Mouse (Mus musculus) neural tube, embryonic 11.5 days (tissue): ENCODE measurements around the gene Prrc2b. TPM values are rescaled to one million over a fixed set of nuclear protein-coding genes. Genes with fewer than 3 reads are reported as not detected.

ENCODE experiments used
- ATAC-seq: fragments of 200-750 bp; cut with Nextera tagmentation; 2 replicates; pipeline ENCODE4 v1.8.0; 2017; ENCODE audit warnings: moderate number of reproducible peaks, mild to moderate bottlenecking, moderate TSS enrichment, moderate library complexity; ENCODE audit not compliant: insufficient read depth, low FRiP score, low TSS enrichment
- DNase-seq: peaks from one replicate; pipeline ENCODE4 v3.0.0-alpha.2; 2015; ENCODE audit warnings: low spot score
- H3K27ac ChIP-seq: fragments of 300-500 bp; sonication (generic); 2 replicates; pipeline ENCODE4 v1.5.1; 2014; ENCODE audit warnings: low read depth, mild to moderate bottlenecking, low read length
- H3K27me3 ChIP-seq: fragments of 300-500 bp; sonication (generic); 2 replicates; pipeline ENCODE4 v1.6.1; 2014; ENCODE audit warnings: mild to moderate bottlenecking, low read length, mixed read lengths; ENCODE audit not compliant: control insufficient read depth, insufficient read depth
- H3K36me3 ChIP-seq: fragments of 300-500 bp; sonication (generic); 2 replicates; pipeline ENCODE4 v1.6.1; 2014; ENCODE audit warnings: mild to moderate bottlenecking, low read length, moderate library complexity, mixed read lengths; ENCODE audit not compliant: control insufficient read depth, insufficient read depth
- H3K4me1 ChIP-seq: fragments of 300-500 bp; sonication (generic); 2 replicates; pipeline ENCODE4 v1.6.1; 2014; ENCODE audit warnings: low read length, mixed read lengths; ENCODE audit not compliant: control insufficient read depth, insufficient read depth
- H3K4me2 ChIP-seq: fragments of 300-500 bp; sonication (generic); 2 replicates; pipeline ENCODE4 v1.6.1; 2014; ENCODE audit warnings: low read depth, mild to moderate bottlenecking, moderate library complexity
- H3K4me3 ChIP-seq: fragments of 300-500 bp; sonication (generic); 2 replicates; pipeline ENCODE4 v1.5.1; 2014; ENCODE audit warnings: low read depth, low read length
- H3K9ac ChIP-seq: fragments of 300-500 bp; sonication (generic); 2 replicates; pipeline ENCODE4 v1.6.1; 2014; ENCODE audit warnings: mild to moderate bottlenecking, low read length
- H3K9me3 ChIP-seq: fragments of 300-500 bp; sonication (generic); 2 replicates; pipeline ENCODE4 v1.6.1; 2016; ENCODE audit warnings: low read length; ENCODE audit not compliant: control insufficient read depth
- WGBS: fragments of 180-500 bp; shearing (Covaris S2); extraction: QIAGEN DNeasy Blood & Tissue Kit; methylation state at CpG from one replicate; pipeline ENCODE4 v1.1.7; 2014; 5-methylcytosine and 5-hydroxymethylcytosine counted together
- polyA plus RNA-seq: library from polyadenylated mRNA; unstranded; fragments of >200 nt; fragmentation: Nextera tagmentation; extraction: Ambion mirVana; gene quantifications from 2 replicates; pipeline ENCODE4 v1.2.1, GENCODE M21; 2014

Prrc2b gene
- polyA plus RNA-seq, 1 experiment from 2014 or later: 73.9 TPM

GRCm38 (mm10) chr2:32211689-32212088 is 60.8 kb downstream of the Prrc2b start:
- Histone ChIP-seq H3K9me3 (no peaks in the 10 kb centered on the region), H3K4me3 (no peak overlapping the region), H3K4me2 (no peak overlapping the region), H3K9ac (no peak overlapping the region), H3K36me3 (peaks cover 58% of the 10 kb centered on the region), H3K27ac (no peak overlapping the region), H3K4me1 (no peaks in the 10 kb centered on the region), H3K27me3 (no peaks in the 10 kb centered on the region)
- WGBS: 92% methylated on average over 8 of the region's 8 CpGs
- DNase-seq (no peak), ATAC-seq (no peak)

DNA sequence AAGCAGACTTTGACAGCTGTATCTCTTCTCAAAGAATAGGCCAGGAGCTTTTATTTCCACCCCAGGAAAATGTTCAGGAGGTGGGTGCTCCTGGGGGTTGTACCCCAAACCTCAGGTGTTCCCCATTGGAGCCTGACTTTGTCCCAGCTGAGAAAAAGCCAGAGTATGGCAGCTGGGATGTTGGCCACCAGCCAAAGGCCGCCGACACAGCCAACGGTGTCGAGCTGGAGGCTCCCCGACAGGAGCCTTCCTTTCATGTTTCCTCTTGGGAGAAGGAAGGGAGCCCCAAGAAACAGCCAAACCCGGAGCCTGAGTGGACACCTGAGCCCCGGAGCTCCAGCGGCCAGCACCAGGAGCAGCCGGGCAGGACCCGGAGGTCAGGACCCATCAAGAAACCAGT is 62.1 kb downstream of the Prrc2b start:
- WGBS: 92% methylated on average over 10 of the region's 10 CpGs

GRCm38 (mm10) chr2:32215576-32215975 is 64.7 kb downstream of the Prrc2b start:
- no peak overlapping the region for H3K27ac ChIP-seq
- no peak overlapping the region for H3K4me2 ChIP-seq
- WGBS: 94% methylated on average over 10 of the region's 10 CpGs
- H3K9ac ChIP-seq: no peak overlapping the region
- ATAC-seq: no peak
- no peaks in the 10 kb centered on the region for H3K9me3 ChIP-seq
- no peaks in the 10 kb centered on the region for H3K27me3 ChIP-seq
- no peaks in the 10 kb centered on the region for H3K4me1 ChIP-seq
- peaks cover 69% of the 10 kb centered on the region for H3K36me3 ChIP-seq
- no peak overlapping the region for H3K4me3 ChIP-seq
- no peak for DNase-seq

More for the DNA sequence above, 62.1 kb downstream of the Prrc2b start:
- no peaks in the 10 kb centered on the region for H3K27me3 ChIP-seq
- ATAC-seq: no peak
- no peak overlapping the region for H3K9ac ChIP-seq
- H3K36me3 ChIP-seq: peaks cover 58% of the 10 kb centered on the region
- H3K9me3 ChIP-seq: no peaks in the 10 kb centered on the region
- H3K27ac ChIP-seq: no peak overlapping the region
- H3K4me3 ChIP-seq: no peak overlapping the region
- DNase-seq: no peak
- H3K4me1 ChIP-seq: no peaks in the 10 kb centered on the region
- H3K4me2 ChIP-seq: no peak overlapping the region

DNA sequence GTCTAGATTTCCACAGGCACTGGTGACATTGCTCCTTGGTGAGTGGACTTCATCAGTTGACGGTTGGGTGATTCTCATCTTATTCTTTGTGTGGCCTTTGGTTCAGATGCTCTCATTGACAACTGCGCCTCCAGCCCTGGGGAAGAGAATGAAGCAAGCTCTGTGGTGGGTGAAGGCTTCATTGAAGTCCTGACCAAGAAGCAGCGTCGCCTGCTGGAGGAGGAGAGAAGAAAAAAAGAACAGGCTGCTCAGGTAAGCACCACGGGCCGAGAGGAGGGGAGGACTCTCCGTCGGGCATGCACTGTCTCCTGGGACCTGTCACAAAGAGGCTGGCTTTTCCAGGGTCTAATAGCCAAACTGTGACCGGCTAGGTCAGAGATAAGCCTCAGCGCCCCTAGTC is 65.6 kb downstream of the Prrc2b start:
- 91% methylated on average over 10 of the region's 10 CpGs for WGBS
- DNase-seq (no peak), ATAC-seq (no peak)
- Histone ChIP-seq H3K36me3 (peaks cover 73% of the 10 kb centered on the region), H3K27me3 (no peaks in the 10 kb centered on the region), H3K27ac (no peak overlapping the region), H3K9ac (no peak overlapping the region), H3K4me2 (no peak overlapping the region), H3K4me3 (no peak overlapping the region), H3K4me1 (no peaks in the 10 kb centered on the region), H3K9me3 (no peaks in the 10 kb centered on the region)

- no peaks in the 10 kb centered on the region for H3K27me3 ChIP-seq
- WGBS: 87% methylated on average over 8 of the region's 8 CpGs
- no peak for ATAC-seq
These were observed 66.8 kb downstream of the Prrc2b start for GRCm38 (mm10) chr2:32217656-32218055.

DNA sequence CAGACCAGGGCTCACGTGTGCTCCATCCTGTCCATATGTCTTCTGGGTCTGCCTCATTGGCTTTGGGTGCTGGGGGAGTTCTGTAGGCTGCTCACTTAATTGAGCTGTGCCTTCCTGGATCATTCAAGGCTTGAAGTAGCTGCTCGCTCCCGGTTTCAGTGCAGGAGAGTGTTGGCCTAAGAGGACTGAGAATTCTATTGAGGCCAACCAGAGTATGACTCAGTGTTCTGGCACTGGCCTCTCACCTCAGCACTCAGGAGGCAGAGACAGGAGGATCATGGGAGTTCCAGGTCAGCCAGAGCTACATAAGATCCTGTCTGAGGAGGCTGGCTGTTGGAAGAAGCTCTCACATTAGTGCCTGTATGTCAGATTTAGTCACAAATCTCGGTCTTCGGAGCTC is 67.2 kb downstream of the Prrc2b start:
- no peaks in the 10 kb centered on the region for H3K9me3 ChIP-seq
- no peak overlapping the region for H3K4me2 ChIP-seq
- H3K4me3 ChIP-seq: no peak overlapping the region
- ATAC-seq (no peak), DNase-seq (no peak)
- H3K27ac ChIP-seq: no peak overlapping the region
- WGBS: 92% methylated on average over 5 of the region's 5 CpGs
- no peak overlapping the region for H3K9ac ChIP-seq
- H3K36me3 ChIP-seq: peaks cover 69% of the 10 kb centered on the region
- no peaks in the 10 kb centered on the region for H3K27me3 ChIP-seq
- H3K4me1 ChIP-seq: no peaks in the 10 kb centered on the region

More at GRCm38 (mm10) chr2:32217656-32218055, 66.8 kb downstream of the Prrc2b start:
- Histone ChIP-seq H3K4me3 (no peak overlapping the region), H3K36me3 (peaks cover 73% of the 10 kb centered on the region), H3K9ac (no peak overlapping the region), H3K27ac (no peak overlapping the region), H3K9me3 (no peaks in the 10 kb centered on the region), H3K4me1 (no peaks in the 10 kb centered on the region), H3K4me2 (no peak overlapping the region)
- DNase-seq: no peak

- no peak overlapping the region for H3K4me3 ChIP-seq
- WGBS: 87% methylated on average over 11 of the region's 11 CpGs
- H3K4me2 ChIP-seq: no peak overlapping the region
These were observed 67.9 kb downstream of the Prrc2b start for GRCm38 (mm10) chr2:32218541-32219334.

DNA sequence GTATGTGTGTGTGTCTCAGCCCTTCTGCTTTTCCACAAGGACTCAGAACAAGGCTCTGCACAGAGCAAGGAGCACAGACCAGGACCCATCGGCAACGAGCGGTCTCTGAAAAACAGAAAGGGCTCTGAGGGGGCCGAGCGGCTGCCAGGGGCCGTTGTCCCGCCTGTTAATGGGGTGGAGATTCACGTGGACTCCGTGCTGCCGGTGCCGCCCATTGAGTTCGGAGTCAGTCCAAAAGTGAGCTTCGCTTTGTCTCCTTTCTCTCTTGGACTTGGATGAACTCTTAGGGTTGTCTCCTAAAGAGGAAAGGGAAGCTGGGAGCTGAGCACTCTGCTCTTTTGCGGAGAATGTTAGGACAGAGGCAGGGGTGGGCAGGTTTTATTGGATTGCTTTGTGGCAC is 68.6 kb downstream of the Prrc2b start:
- Histone ChIP-seq H3K9me3 (no peaks in the 10 kb centered on the region), H3K36me3 (peaks cover 68% of the 10 kb centered on the region), H3K27me3 (no peaks in the 10 kb centered on the region), H3K9ac (no peak overlapping the region), H3K27ac (no peak overlapping the region), H3K4me1 (no peaks in the 10 kb centered on the region), H3K4me2 (no peak overlapping the region), H3K4me3 (no peak overlapping the region)
- ATAC-seq (no peak), DNase-seq (no peak)
- 96% methylated on average over 14 of the region's 14 CpGs for WGBS

More at GRCm38 (mm10) chr2:32218541-32219334, 67.9 kb downstream of the Prrc2b start:
- no peak for ATAC-seq
- H3K36me3 ChIP-seq: peaks cover 68% of the 10 kb centered on the region
- H3K9ac ChIP-seq: no peak overlapping the region
- no peaks in the 10 kb centered on the region for H3K9me3 ChIP-seq
- H3K27me3 ChIP-seq: no peaks in the 10 kb centered on the region
- H3K4me1 ChIP-seq: no peaks in the 10 kb centered on the region
- DNase-seq: no peak
- H3K27ac ChIP-seq: no peak overlapping the region

DNA sequence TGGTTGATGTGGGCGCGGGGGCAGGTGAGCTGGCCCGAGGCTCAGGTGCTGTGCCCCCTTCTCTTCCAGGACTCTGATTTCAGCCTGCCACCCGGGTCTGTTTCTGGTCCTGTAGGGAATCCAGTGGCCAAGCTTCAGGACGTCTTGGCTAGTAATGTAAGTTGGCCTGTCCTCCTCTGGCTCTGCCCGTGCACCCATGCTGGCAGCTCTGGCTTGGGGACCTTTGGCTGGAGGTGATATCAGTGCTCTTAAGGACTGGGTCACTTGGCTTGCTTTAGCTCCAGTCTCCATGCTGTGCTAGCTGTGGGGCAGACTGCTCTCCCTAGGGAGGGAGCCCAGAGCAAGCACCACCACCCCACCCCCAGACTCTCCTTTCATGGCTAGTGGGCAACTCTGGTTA is 69.1 kb downstream of the Prrc2b start:
- H3K4me3 ChIP-seq: no peak overlapping the region
- H3K4me1 ChIP-seq: no peaks in the 10 kb centered on the region
- H3K27ac ChIP-seq: no peak overlapping the region
- H3K9ac ChIP-seq: no peak overlapping the region
- 95% methylated on average over 6 of the region's 6 CpGs for WGBS
- no peaks in the 10 kb centered on the region for H3K27me3 ChIP-seq
- no peak for DNase-seq
- no peaks in the 10 kb centered on the region for H3K9me3 ChIP-seq
- no peak for ATAC-seq
- no peak overlapping the region for H3K4me2 ChIP-seq
- H3K36me3 ChIP-seq: peaks cover 66% of the 10 kb centered on the region
